Mouse (Mus musculus): Measurements from ENCODE around the gene Gm15294.

The Gm15294 gene

DNA sequence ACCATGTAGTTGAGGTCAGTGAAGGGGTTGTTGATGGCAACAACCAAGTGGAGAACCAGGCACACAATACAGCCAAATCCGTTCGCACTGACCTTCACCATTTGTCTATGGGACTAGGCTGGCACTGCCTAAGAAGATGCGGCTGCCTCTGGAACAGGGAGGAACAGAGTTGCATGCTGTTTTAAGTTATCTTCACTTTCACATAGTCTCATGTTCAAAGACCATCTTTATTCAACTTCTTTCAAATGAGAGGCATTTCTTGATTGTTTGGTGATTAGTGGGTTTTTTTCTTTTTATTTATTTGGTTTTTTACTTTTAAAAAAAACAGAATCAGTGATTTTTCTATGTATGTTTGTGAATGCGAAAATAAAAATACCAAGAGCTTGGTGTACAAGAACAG is at the start of gene Gm15294:
Gm15294 (minus strand) TSS at position 101 of the 400 bp plus-strand sequence.
- DNase-seq (ENCODE audit: low spot score) = no peak

DNA sequence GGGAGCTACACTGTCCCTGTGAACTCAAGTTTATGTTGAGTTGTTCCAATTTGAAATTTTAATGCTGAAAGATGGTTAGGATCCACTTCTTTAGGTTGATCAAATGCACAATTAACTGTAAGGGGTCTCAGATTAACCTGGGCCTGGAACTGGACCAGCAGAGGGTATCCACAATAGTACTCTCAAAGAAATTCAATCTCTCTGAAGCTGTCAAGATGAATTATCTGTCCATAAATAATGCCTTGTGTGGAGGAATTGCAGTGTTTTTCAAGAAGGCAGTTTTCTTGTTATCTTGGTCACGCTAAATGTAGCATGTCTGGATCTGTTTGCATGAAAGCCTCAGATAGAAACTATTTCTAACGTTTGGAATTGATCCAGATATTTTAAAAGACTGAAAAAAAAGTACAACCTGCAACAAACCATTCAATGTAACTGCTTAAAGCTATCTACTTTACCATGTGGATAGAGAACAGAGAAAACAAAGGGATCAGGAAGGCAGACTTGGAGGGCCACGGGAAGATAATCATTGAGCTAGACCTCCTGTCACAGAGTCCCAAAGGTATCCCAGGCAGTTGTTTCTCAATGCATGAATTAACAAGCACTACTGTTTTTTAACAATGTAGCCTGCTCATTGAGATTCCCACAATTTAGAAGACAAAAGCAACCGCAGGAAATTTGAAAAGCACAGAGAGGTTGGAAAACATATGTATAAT is 9.5 kb upstream of the Gm15294 start:
- DNase-seq (ENCODE audit: low spot score) = no peak

DNA sequence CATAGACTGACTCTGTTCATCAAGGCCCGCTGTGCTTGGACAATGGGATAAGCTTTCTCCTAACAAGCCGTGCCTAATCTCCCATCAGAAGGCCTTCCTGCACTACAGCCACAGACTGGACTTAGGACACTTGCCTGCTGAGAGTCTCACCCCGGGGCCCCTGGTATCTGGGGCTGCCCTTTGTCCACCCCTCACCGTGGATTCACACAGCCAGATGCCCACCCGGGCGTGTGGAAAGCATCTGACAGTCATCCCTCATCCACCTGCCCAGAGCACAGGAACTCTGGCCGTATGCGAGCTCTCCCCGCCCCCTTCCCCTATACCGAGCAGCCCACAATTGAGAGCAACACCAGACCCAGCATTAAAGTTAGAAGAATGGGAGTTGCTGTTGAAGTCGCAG is 1.0 kb downstream of the Gm15294 start:
- DNase-seq (ENCODE audit: low spot score) = no peak

DNA sequence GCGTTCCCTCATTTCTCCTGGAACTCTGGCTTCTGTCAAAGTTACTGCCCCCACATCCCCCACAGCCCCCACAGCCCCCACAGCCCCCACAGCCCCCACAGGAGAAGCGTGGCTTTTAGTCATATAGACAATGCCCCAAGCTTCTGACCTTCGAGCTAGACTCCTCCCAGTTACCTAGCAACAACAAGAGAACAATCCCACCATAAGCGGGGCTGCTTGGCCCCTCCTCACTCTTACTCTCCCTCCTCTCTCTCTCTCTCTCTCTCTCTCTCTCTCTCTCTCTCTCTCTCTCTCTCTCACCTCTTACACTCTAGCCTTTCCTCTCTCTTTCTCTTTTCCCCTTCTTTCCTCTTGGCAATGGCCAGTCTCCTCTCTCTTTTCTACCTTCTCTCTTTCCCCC is 1.4 kb downstream of the Gm15294 start:
- no peak for DNase-seq (ENCODE audit: low spot score)

DNA sequence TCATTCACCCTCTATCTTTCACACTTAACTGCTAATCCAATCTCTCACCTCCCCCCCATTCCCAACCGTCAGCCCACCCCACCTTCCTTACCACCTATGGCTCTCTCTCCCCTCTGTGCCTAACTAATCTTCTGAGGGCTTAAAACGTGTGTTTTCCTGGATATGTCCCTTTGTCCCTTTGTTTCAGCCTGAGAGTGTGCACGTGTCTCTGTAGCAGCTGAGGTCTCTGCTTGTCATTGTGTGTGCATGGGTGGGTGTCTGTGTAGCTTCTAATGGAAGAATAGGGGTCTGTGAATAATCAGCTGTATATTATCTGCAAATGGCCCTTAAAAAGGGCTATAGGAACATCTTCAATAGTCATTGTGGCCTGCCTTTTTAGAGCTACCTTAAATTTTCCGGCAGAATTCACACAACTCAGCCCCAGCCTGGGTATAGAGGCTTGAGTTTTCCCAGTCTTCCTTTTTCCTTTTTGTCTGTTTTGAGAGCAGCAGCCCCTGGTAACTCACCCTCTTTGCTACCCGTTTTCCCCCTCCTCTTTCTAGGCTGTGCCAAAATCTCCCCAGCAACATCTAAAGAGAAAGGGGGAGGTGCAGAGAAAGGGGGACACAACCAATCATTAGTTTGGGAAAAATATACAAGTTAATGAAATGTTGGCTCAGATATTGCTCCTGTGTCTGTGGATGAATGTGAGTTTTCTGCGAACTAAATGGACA is 19.2 kb downstream of the Gm15294 start:
- no peak for DNase-seq (ENCODE audit: low spot score)
